ENCODE assay signal across 34 mouse cellular contexts in the genomic region with DNA sequence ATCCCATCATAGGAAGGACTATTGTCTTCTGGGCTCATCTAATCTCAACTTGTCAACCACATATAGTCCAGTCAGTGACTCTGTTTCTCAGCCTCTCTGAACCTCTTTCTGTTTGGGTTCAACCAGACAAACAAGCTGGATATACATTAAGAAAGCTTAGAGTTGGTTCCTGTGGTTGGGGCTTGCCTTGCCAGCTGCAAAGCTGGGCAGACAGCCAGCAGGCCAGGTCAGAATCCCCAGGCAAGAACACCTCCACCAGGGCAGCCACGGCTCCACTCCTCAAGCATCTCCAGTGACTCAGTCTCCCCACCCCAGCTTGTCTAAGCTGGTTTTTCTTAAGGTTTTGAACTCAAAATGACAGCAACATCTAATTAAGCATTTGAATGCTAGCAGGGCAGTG. TPM values are rescaled to one million over a fixed set of nuclear protein-coding genes. Genes with fewer than 3 reads are reported as not detected.
"Had no signal": no experiment of that assay in that cellular context is flagged by ENCODE, and none has a peak within 500 bp of the region (broad histone marks: within the 10 kb centered on the region; RNA-seq: fewer than 3 reads in every experiment).

No protein-coding gene starts in this region.

- H3K27ac ChIP-seq: heart, embryonic 10.5 days; hindbrain, embryonic 13.5 days; hindbrain, embryonic 15.5 days; hindbrain, postnatal 0 days; kidney, embryonic 15.5 days; kidney, postnatal 0 days; limb, embryonic 13.5 days; limb, embryonic 15.5 days; liver, embryonic 12.5 days; liver, embryonic 14.5 days had no signal

- DNase-seq: gastrocnemius, postnatal 14 days; gastrocnemius, postnatal 36 days; heart, adult 18-20 months; heart, postnatal 10 days; kidney, adult 11 months; kidney, adult 2 months; kidney, adult 9 months; kidney, postnatal 14 days; kidney, postnatal 36 days; layer of hippocampus, adult 9-11 months; layer of hippocampus, postnatal 36 days; left cerebral cortex, postnatal 4 days had no signal

- H3K4me3 ChIP-seq: heart, embryonic 10.5 days; heart, embryonic 12.5 days; hindbrain, embryonic 13.5 days; hindbrain, embryonic 15.5 days; kidney, embryonic 15.5 days; limb, embryonic 13.5 days; limb, embryonic 15.5 days; liver, embryonic 12.5 days had no signal

RNA-seq across cellular contexts. Expression of gene Wfdc18, which starts 3.9 kb away (rescaled TPM):
- total RNA-seq: gastrocnemius, adult 8-10 months; gastrocnemius, postnatal 14 days; gastrocnemius, postnatal 36 days; heart, adult 18-20 months; heart, adult 8-10 months; heart, postnatal 25 days; layer of hippocampus, adult 8-10 months; layer of hippocampus, postnatal 14 days; layer of hippocampus, postnatal 36 days; left cerebral cortex, postnatal 4 days; liver, adult 2 months had no signal

RNA-seq across cellular contexts. Expression of gene Wfdc17, which starts 8.9 kb away (rescaled TPM):
- total RNA-seq: hindbrain, postnatal 0 days; layer of hippocampus, adult 18-20 months; layer of hippocampus, postnatal 14 days; left cerebral cortex, adult 18-20 months; left cerebral cortex, postnatal 10 days; left cerebral cortex, postnatal 25 days; left cerebral cortex, postnatal 4 days had no signal

RNA-seq across cellular contexts. Expression of gene Wfdc21, which starts 34.1 kb away (rescaled TPM):
- total RNA-seq: gastrocnemius, postnatal 14 days; gastrocnemius, postnatal 36 days; heart, adult 18-20 months; heart, postnatal 10 days; heart, postnatal 25 days; hindbrain, postnatal 0 days; layer of hippocampus, adult 18-20 months; layer of hippocampus, adult 8-10 months; layer of hippocampus, postnatal 14 days; layer of hippocampus, postnatal 36 days; left cerebral cortex, adult 18-20 months; left cerebral cortex, adult 8-10 months; left cerebral cortex, postnatal 10 days; left cerebral cortex, postnatal 25 days; left cerebral cortex, postnatal 4 days had no signal

RNA-seq across cellular contexts. Expression of gene Ccl4, which starts 50.3 kb away (rescaled TPM):
- total RNA-seq: gastrocnemius, adult 8-10 months; gastrocnemius, postnatal 14 days; gastrocnemius, postnatal 36 days; heart, adult 18-20 months; heart, adult 8-10 months; heart, postnatal 10 days; heart, postnatal 25 days; hindbrain, postnatal 0 days; layer of hippocampus, adult 18-20 months; layer of hippocampus, postnatal 14 days; layer of hippocampus, postnatal 36 days; left cerebral cortex, adult 18-20 months; left cerebral cortex, postnatal 10 days; left cerebral cortex, postnatal 25 days; left cerebral cortex, postnatal 4 days; liver, adult 2 months had no signal
